Mouse (Mus musculus): ENCODE measurements around the gene March9.

DNA sequence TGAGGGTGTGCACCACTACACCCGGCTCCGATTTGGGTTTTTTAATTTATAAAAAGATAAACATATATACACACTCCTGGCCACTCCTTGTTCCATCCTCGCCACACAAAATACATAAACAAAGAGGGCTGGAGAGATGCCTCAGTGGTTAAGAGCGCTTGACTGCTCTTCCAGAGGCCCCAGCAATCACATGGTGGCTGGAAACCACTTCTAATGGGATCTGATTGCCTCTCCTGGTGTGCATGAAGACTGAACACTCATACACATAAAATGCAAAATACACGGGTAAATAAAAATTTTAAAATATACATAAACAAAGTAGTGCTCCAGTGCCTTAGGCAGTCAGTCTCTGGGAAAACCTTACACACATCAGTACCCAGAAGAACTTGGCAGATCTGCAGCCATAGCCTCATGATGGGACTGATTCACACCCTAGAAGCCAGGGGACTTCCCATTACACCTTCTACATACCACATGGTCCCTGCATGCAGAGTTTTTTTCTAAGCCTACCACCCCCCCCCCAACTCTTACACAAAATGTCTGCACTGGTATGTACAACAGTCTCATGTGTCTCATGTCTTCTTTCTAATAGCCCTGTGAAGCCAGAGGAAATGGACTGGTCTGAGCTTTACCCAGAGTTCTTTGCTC lies 17.4 kb downstream of the March9 start:
- TF ChIP-seq CTCF (IDR thresholded peaks at IDR 0.05; ENCODE audit: low read depth) (no peak), EP300 (IDR thresholded peaks at IDR 0.05; ENCODE audit: low read depth) (no peak)

All from liver, postnatal 0 days (tissue).